Mouse (Mus musculus): ENCODE measurements around the gene Ccdc175. TPM values are rescaled to one million over a fixed set of nuclear protein-coding genes. Genes with fewer than 3 reads are reported as not detected.

The Ccdc175 gene
- polyA plus RNA-seq, 1 experiment from 2014 or later, result not detected

DNA sequence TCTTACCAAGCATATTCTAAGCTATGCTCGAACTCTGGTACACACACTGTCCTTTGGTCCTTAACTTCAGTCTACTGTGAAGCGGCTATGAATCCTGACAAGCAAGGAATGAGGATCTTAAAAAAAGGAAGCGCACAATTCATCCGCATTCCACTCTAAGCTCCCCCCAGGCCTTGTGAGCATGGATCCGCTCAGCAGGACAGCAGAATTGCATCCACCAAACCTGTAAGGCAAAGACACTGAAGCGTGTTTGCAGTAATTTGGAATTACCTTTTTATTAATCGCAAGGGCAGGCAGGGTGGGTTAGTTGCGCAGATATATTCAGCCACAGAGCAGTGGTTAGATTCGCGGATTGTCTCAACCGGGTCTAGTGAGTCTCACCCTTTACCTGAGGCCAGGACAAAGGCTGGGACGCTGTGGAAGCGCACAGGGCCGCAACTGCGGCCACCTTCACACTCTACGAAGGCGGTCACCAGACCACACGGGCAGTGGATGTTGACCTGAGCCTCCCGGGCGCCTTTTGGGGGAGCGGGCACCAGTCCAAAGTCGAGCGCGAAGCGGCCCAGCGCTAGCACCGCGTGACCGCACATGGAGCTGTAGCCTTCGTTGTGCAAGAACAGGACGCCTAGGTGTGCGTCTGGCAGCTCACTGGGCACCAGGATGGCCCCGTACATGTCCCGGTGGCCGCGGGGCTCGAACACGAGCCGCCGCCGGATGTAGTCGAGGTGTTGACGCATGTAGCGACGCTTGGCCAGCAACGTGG is 100.4 kb downstream of the Ccdc175 start:
- WGBS, result 4% methylated on average over 46 of the region's 46 CpGs
- H3K9ac ChIP-seq (replicated peaks; ENCODE audit: low read depth, low read length), result peak overlapping the region; percentile 62
- peak overlapping the region; percentile 60 for H3K4me3 ChIP-seq (replicated peaks; ENCODE audit: low read length)
- no peaks in the 10 kb centered on the region for H3K36me3 ChIP-seq (ENCODE audit: control insufficient read depth, insufficient read depth)
- H3K4me2 ChIP-seq (ENCODE audit: low read length), result peak overlapping the region; percentile 84
- no peaks in the 10 kb centered on the region for H3K27me3 ChIP-seq (replicated peaks; ENCODE audit: control insufficient read depth, insufficient read depth, low read length)
- H3K27ac ChIP-seq (ENCODE audit: low read length), result peak overlapping the region; percentile 75
- peak; percentile 3 for ATAC-seq
- H3K9me3 ChIP-seq (ENCODE audit: control insufficient read depth, low read length), result no peaks in the 10 kb centered on the region
- peaks cover 27% of the 10 kb centered on the region for H3K4me1 ChIP-seq (replicated peaks; ENCODE audit: control insufficient read depth, insufficient read depth, low read length)

- Histone ChIP-seq H3K27me3 (replicated peaks; ENCODE audit: control insufficient read depth, insufficient read depth, low read length) (no peaks in the 10 kb centered on the region), H3K4me2 (ENCODE audit: low read length) (no peak overlapping the region), H3K4me3 (replicated peaks; ENCODE audit: low read length) (no peak overlapping the region), H3K4me1 (replicated peaks; ENCODE audit: control insufficient read depth, insufficient read depth, low read length) (peaks cover 23% of the 10 kb centered on the region), H3K27ac (ENCODE audit: low read length) (no peak overlapping the region), H3K36me3 (ENCODE audit: control insufficient read depth, insufficient read depth) (no peaks in the 10 kb centered on the region), H3K9me3 (ENCODE audit: control insufficient read depth, low read length) (no peaks in the 10 kb centered on the region), H3K9ac (replicated peaks; ENCODE audit: low read depth, low read length) (no peak overlapping the region)
- 84% methylated on average over 9 of the region's 9 CpGs for WGBS
- ATAC-seq, result no peak
Measured at GRCm38 (mm10) chr12:72083265-72083664, 101.6 kb downstream of the Ccdc175 start.

DNA sequence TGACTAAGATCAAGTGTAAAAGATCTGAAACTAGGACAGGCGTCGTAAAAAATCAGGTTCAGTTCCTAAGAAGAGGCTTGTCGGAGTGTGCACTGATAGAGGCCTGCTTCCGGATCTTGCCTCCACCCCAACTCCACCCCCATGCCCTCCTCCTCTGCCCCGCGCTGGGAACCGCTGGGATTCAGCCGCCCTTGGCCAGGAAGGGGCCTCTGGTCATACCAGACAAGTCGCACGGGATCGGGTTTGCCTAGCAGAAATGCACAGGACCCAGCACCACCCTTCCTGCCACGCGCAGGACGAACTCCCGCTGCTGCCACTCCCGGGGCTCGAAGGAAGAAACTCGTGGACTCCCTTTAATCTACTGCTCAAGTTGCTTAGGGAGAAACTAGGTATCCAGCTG is 102.5 kb downstream of the Ccdc175 start:
- no peak overlapping the region for H3K4me3 ChIP-seq (replicated peaks; ENCODE audit: low read length)

GRCm38 (mm10) chr12:72081961-72082360 is 102.9 kb downstream of the Ccdc175 start:
- Histone ChIP-seq H3K4me1 (replicated peaks; ENCODE audit: control insufficient read depth, insufficient read depth, low read length) (peaks cover 12% of the 10 kb centered on the region), H3K9ac (replicated peaks; ENCODE audit: low read depth, low read length) (no peak overlapping the region), H3K36me3 (ENCODE audit: control insufficient read depth, insufficient read depth) (no peaks in the 10 kb centered on the region), H3K4me2 (ENCODE audit: low read length) (no peak overlapping the region), H3K27ac (ENCODE audit: low read length) (no peak overlapping the region), H3K4me3 (replicated peaks; ENCODE audit: low read length) (no peak overlapping the region), H3K27me3 (replicated peaks; ENCODE audit: control insufficient read depth, insufficient read depth, low read length) (no peaks in the 10 kb centered on the region), H3K9me3 (ENCODE audit: control insufficient read depth, low read length) (no peaks in the 10 kb centered on the region)
- 80% methylated on average over 3 of the region's 3 CpGs for WGBS
- ATAC-seq, result no peak

More for the DNA sequence above, 102.5 kb downstream of the Ccdc175 start:
- no peaks in the 10 kb centered on the region for H3K9me3 ChIP-seq (ENCODE audit: control insufficient read depth, low read length)
- no peaks in the 10 kb centered on the region for H3K27me3 ChIP-seq (replicated peaks; ENCODE audit: control insufficient read depth, insufficient read depth, low read length)
- no peak overlapping the region for H3K27ac ChIP-seq (ENCODE audit: low read length)
- H3K4me1 ChIP-seq (replicated peaks; ENCODE audit: control insufficient read depth, insufficient read depth, low read length), result peaks cover 14% of the 10 kb centered on the region
- 34% methylated on average over 18 of the region's 18 CpGs for WGBS
- no peak overlapping the region for H3K4me2 ChIP-seq (ENCODE audit: low read length)
- H3K36me3 ChIP-seq (ENCODE audit: control insufficient read depth, insufficient read depth), result no peaks in the 10 kb centered on the region
- H3K9ac ChIP-seq (replicated peaks; ENCODE audit: low read depth, low read length), result no peak overlapping the region
- no peak for ATAC-seq

DNA sequence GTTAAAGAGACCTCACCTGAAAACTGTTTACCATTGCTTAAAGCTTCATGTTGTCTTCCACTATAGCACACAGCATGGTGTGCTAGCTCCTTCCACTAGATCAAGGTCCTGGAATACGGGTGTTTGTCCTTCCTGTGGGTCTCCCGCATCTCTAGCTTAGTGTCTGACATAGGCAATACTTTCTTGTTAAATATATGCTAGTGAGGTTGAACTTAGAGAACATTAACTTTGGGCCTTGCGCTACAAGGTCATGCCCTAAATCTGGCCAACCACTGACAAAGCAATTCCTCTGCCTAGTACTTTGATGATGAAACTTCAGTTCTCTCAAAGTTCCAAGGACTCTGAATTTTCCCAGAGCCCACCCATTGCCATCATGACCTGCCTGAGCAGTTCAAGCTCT is 106.6 kb downstream of the Ccdc175 start:
- Histone ChIP-seq H3K9ac (replicated peaks; ENCODE audit: low read depth, low read length) (no peak overlapping the region), H3K36me3 (ENCODE audit: control insufficient read depth, insufficient read depth) (no peaks in the 10 kb centered on the region), H3K4me1 (replicated peaks; ENCODE audit: control insufficient read depth, insufficient read depth, low read length) (0 out of 2 replicates have a peak, but pooled peaks cover 3% of the 10 kb centered on the region), H3K4me3 (replicated peaks; ENCODE audit: low read length) (no peak overlapping the region), H3K27ac (ENCODE audit: low read length) (no peak overlapping the region), H3K9me3 (ENCODE audit: control insufficient read depth, low read length) (no peaks in the 10 kb centered on the region), H3K4me2 (ENCODE audit: low read length) (no peak overlapping the region), H3K27me3 (replicated peaks; ENCODE audit: control insufficient read depth, insufficient read depth, low read length) (no peaks in the 10 kb centered on the region)
- 96% methylated on average over 3 of the region's 3 CpGs for whole genome bisulfite sequencing
- no peak for ATAC-seq

DNA sequence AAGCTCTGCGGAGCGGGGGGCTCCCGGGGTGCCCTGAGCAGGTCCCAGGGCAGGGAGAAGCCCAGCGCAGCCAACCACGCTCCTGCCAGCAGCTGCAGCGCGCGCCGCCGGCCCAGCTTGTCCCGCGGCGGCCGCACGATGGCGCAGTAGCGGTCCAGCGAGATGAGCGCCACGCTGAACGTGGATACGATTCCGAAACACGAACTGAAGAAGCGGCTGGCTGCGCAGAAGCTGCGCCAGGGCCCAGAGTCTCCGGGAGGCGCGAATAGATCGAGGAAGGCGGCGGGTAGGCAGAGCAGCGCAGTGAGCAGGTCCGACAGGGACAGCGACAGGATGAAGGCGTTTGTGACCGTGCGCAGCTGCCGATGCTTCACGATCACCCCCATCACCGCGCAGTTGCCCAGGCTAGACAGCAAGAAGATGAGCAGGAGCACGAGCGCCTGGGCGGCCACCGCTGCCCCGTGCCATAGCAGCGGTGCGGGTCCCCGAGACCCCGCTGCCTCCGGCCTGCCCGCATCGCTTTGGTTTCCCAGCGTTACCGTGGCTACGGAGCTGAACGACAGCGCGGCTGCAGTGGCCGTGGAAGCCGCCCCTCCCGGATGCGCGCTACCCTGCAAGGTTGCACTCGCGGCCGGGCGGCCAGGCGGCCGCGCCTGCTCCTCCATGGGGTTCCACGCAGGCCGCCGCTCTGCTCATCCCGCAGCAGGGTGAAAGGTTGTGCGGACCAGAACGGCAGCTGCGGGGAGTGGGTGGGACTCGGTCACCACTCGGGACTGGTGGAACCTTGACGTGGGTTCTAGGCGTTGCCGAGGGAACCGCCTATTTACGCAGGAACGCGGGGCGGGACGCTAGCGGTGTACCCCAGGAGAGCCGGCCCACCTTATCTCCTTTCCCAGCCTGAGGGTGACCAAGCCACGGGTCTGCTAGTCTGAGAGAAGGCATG is 114.2 kb downstream of the Ccdc175 start, which contains the start of gene Gpr135:
Gene Gpr135 (minus strand): TSS at position 799 of the 943 bp plus-strand sequence.
- Histone ChIP-seq H3K36me3 (ENCODE audit: control insufficient read depth, insufficient read depth) (no peaks in the 10 kb centered on the region), H3K27ac (ENCODE audit: low read length) (peak within 1 kb of the TSS; percentile 80), H3K4me3 (replicated peaks; ENCODE audit: low read length) (peak within 1 kb of the TSS; percentile 80), H3K9ac (replicated peaks; ENCODE audit: low read depth, low read length) (peak within 1 kb of the TSS; percentile 80), H3K4me2 (ENCODE audit: low read length) (peak within 1 kb of the TSS; percentile 89), H3K9me3 (ENCODE audit: control insufficient read depth, low read length) (no peaks in the 10 kb centered on the region), H3K27me3 (replicated peaks; ENCODE audit: control insufficient read depth, insufficient read depth, low read length) (peaks cover 8% of the 10 kb centered on the region; the same call in 1 of the 2 replicates), H3K4me1 (replicated peaks; ENCODE audit: control insufficient read depth, insufficient read depth, low read length) (peaks cover 7% of the 10 kb centered on the region; the same call in 1 of the 2 replicates)
- ATAC-seq, result peak; percentile 91
- under 1% methylated on average over 94 of the region's 94 CpGs for WGBS

- peak overlapping the region; percentile 80 for H3K4me3 ChIP-seq (replicated peaks; ENCODE audit: low read length)
- H3K4me2 ChIP-seq (ENCODE audit: low read length), result peak overlapping the region; percentile 89
- H3K9me3 ChIP-seq (ENCODE audit: control insufficient read depth, low read length), result no peaks in the 10 kb centered on the region
- no peak overlapping the region; the same call in 1 of the 2 replicates for H3K27ac ChIP-seq (ENCODE audit: low read length)
- H3K9ac ChIP-seq (replicated peaks; ENCODE audit: low read depth, low read length), result peak overlapping the region; percentile 80
- 4% methylated on average over 40 of the region's 40 CpGs for WGBS
- ATAC-seq, result peak; percentile 61; the same call in 1 of the 2 replicates
- no peaks in the 10 kb centered on the region for H3K36me3 ChIP-seq (ENCODE audit: control insufficient read depth, insufficient read depth)
- H3K4me1 ChIP-seq (replicated peaks; ENCODE audit: control insufficient read depth, insufficient read depth, low read length), result peaks cover 7% of the 10 kb centered on the region; the same call in 1 of the 2 replicates
- H3K27me3 ChIP-seq (replicated peaks; ENCODE audit: control insufficient read depth, insufficient read depth, low read length), result peaks cover 8% of the 10 kb centered on the region; the same call in 1 of the 2 replicates
Measured at GRCm38 (mm10) chr12:72069626-72070326, 115.1 kb downstream of the Ccdc175 start.

DNA sequence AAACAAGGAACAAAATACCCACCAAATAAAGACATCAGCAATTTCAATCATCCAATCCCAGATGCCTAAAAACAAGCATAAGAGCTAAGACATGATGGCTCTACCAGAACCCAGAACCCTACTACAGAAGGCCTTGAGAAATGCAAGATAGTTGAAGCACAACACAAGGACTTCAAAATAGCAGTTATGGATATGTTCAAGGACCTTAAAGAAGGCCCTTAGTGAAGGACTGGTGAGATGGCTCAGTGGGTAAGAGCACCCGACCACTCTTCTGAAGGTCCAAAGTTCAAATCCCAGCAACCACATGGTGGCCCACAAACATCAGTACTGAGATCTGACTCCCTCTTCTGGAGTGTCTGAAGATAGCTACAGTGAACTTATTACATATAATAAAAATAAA is 127.0 kb downstream of the Ccdc175 start:
- no peaks in the 10 kb centered on the region for H3K4me1 ChIP-seq (replicated peaks; ENCODE audit: control insufficient read depth, insufficient read depth, low read length)

More for the DNA sequence above, 127.0 kb downstream of the Ccdc175 start:
- 93% methylated on average over 1 of the region's 1 CpGs for WGBS
- Histone ChIP-seq H3K4me2 (ENCODE audit: low read length) (no peak overlapping the region), H3K27ac (ENCODE audit: low read length) (no peak overlapping the region), H3K36me3 (ENCODE audit: control insufficient read depth, insufficient read depth) (no peaks in the 10 kb centered on the region), H3K9ac (replicated peaks; ENCODE audit: low read depth, low read length) (no peak overlapping the region), H3K9me3 (ENCODE audit: control insufficient read depth, low read length) (no peaks in the 10 kb centered on the region), H3K27me3 (replicated peaks; ENCODE audit: control insufficient read depth, insufficient read depth, low read length) (no peaks in the 10 kb centered on the region), H3K4me3 (replicated peaks; ENCODE audit: low read length) (no peak overlapping the region)
- ATAC-seq, result no peak

All from forebrain, embryonic 16.5 days (tissue).